Mouse (Mus musculus): ENCODE measurements around the gene Brcc3. TPM values are rescaled to one million over a fixed set of nuclear protein-coding genes. Genes with fewer than 3 reads are reported as not detected.
"Not testable (repeated sequence)": the region's sequence is repeated elsewhere in the genome, so short reads cannot be mapped to it uniquely, and the experiment has no call there.

The Brcc3 gene
- polyA plus RNA-seq, 1 experiment from 2014 or later, result 70.2 TPM

GRCm38 (mm10) chrX:75402668-75403067 lies 13.8 kb upstream of the Brcc3 start:
- Histone ChIP-seq H3K36me3 (ENCODE audit: control insufficient read depth, insufficient read depth, low read length) (0 out of 2 replicates have a peak, but pooled peaks cover 7% of the 10 kb centered on the region), H3K4me1 (replicated peaks; ENCODE audit: control insufficient read depth, insufficient read depth, low read length) (no peaks in the 10 kb centered on the region), H3K27ac (ENCODE audit: low read depth) (no peak overlapping the region), H3K4me3 (ENCODE audit: low read depth, low read length) (no peak overlapping the region), H3K9ac (ENCODE audit: low read length) (no peak overlapping the region), H3K9me3 (ENCODE audit: control insufficient read depth, low read length) (no peaks in the 10 kb centered on the region), H3K4me2 (ENCODE audit: low read length) (no peak overlapping the region), H3K27me3 (replicated peaks; ENCODE audit: control insufficient read depth, insufficient read depth, low read length) (no peaks in the 10 kb centered on the region)
- WGBS, result 77% methylated on average over 2 of the region's 2 CpGs
- no peak for DNase-seq (ENCODE audit: low spot score)
- ATAC-seq (replicated peaks; ENCODE audit: low FRiP score, low TSS enrichment, low read depth), result no peak

GRCm38 (mm10) chrX:75403350-75403749 lies 13.1 kb upstream of the Brcc3 start:
- DNase-seq (ENCODE audit: low spot score) (no peak), ATAC-seq (replicated peaks; ENCODE audit: low FRiP score, low TSS enrichment, low read depth) (no peak)
- Histone ChIP-seq H3K9me3 (ENCODE audit: control insufficient read depth, low read length) (no peaks in the 10 kb centered on the region), H3K4me2 (ENCODE audit: low read length) (no peak overlapping the region), H3K36me3 (ENCODE audit: control insufficient read depth, insufficient read depth, low read length) (0 out of 2 replicates have a peak, but pooled peaks cover 7% of the 10 kb centered on the region), H3K27ac (ENCODE audit: low read depth) (no peak overlapping the region), H3K4me1 (replicated peaks; ENCODE audit: control insufficient read depth, insufficient read depth, low read length) (no peaks in the 10 kb centered on the region), H3K9ac (ENCODE audit: low read length) (no peak overlapping the region), H3K27me3 (replicated peaks; ENCODE audit: control insufficient read depth, insufficient read depth, low read length) (no peaks in the 10 kb centered on the region), H3K4me3 (ENCODE audit: low read depth, low read length) (no peak overlapping the region)

- Histone ChIP-seq H3K9me3 (ENCODE audit: control insufficient read depth, low read length) (no peaks in the 10 kb centered on the region), H3K4me3 (ENCODE audit: low read depth, low read length) (no peak overlapping the region), H3K27me3 (replicated peaks; ENCODE audit: control insufficient read depth, insufficient read depth, low read length) (no peaks in the 10 kb centered on the region), H3K36me3 (ENCODE audit: control insufficient read depth, insufficient read depth, low read length) (no peaks in the 10 kb centered on the region), H3K9ac (ENCODE audit: low read length) (no peak overlapping the region), H3K4me1 (replicated peaks; ENCODE audit: control insufficient read depth, insufficient read depth, low read length) (no peaks in the 10 kb centered on the region), H3K4me2 (ENCODE audit: low read length) (no peak overlapping the region), H3K27ac (ENCODE audit: low read depth) (no peak overlapping the region)
- ATAC-seq (replicated peaks; ENCODE audit: low FRiP score, low TSS enrichment, low read depth) (no peak), DNase-seq (ENCODE audit: low spot score) (no peak)
- WGBS, result 95% methylated on average over 1 of the region's 1 CpGs
Measured at GRCm38 (mm10) chrX:75409711-75410110, 6.7 kb upstream of the Brcc3 start.

- Histone ChIP-seq H3K4me1 (replicated peaks; ENCODE audit: control insufficient read depth, insufficient read depth, low read length) (no peaks in the 10 kb centered on the region), H3K9me3 (ENCODE audit: control insufficient read depth, low read length) (no peaks in the 10 kb centered on the region), H3K4me3 (ENCODE audit: low read depth, low read length) (no peak overlapping the region)
Measured at GRCm38 (mm10) chrX:75454597-75454996, 38.2 kb downstream of the Brcc3 start.

GRCm38 (mm10) chrX:75475182-75475644 lies 58.8 kb downstream of the Brcc3 start:
- ATAC-seq (replicated peaks; ENCODE audit: low FRiP score, low TSS enrichment, low read depth) (peak; percentile 77), DNase-seq (ENCODE audit: low spot score) (peak; percentile 79)
- H3K9ac ChIP-seq (ENCODE audit: low read length), result peak overlapping the region; percentile 30

More at GRCm38 (mm10) chrX:75454597-75454996, 38.2 kb downstream of the Brcc3 start:
- H3K27me3 ChIP-seq (replicated peaks; ENCODE audit: control insufficient read depth, insufficient read depth, low read length), result no peaks in the 10 kb centered on the region
- ATAC-seq (replicated peaks; ENCODE audit: low FRiP score, low TSS enrichment, low read depth), result no peak
- no peak for DNase-seq (ENCODE audit: low spot score)
- peaks cover 19% of the 10 kb centered on the region; the same call in 1 of the 2 replicates for H3K36me3 ChIP-seq (ENCODE audit: control insufficient read depth, insufficient read depth, low read length)
- 80% methylated on average over 1 of the region's 1 CpGs for WGBS
- H3K4me2 ChIP-seq (ENCODE audit: low read length), result no peak overlapping the region
- no peak overlapping the region for H3K27ac ChIP-seq (ENCODE audit: low read depth)
- no peak overlapping the region for H3K9ac ChIP-seq (ENCODE audit: low read length)

GRCm38 (mm10) chrX:75489886-75490285 lies 73.5 kb downstream of the Brcc3 start:
- no peaks in the 10 kb centered on the region for H3K36me3 ChIP-seq (ENCODE audit: control insufficient read depth, insufficient read depth, low read length)
- H3K9ac ChIP-seq (ENCODE audit: low read length), result no peak overlapping the region
- no peak overlapping the region for H3K27ac ChIP-seq (ENCODE audit: low read depth)
- no peak for DNase-seq (ENCODE audit: low spot score)
- H3K27me3 ChIP-seq (replicated peaks; ENCODE audit: control insufficient read depth, insufficient read depth, low read length), result no peaks in the 10 kb centered on the region
- ATAC-seq (replicated peaks; ENCODE audit: low FRiP score, low TSS enrichment, low read depth), result no peak
- H3K9me3 ChIP-seq (ENCODE audit: control insufficient read depth, low read length), result no peaks in the 10 kb centered on the region
- no peak overlapping the region for H3K4me2 ChIP-seq (ENCODE audit: low read length)
- H3K4me3 ChIP-seq (ENCODE audit: low read depth, low read length), result no peak overlapping the region
- WGBS, result 75% methylated on average over 1 of the region's 1 CpGs
- no peaks in the 10 kb centered on the region for H3K4me1 ChIP-seq (replicated peaks; ENCODE audit: control insufficient read depth, insufficient read depth, low read length)

More at GRCm38 (mm10) chrX:75475182-75475644, 58.8 kb downstream of the Brcc3 start:
- H3K4me2 ChIP-seq (ENCODE audit: low read length), result peak overlapping the region; percentile 42
- H3K4me1 ChIP-seq (replicated peaks; ENCODE audit: control insufficient read depth, insufficient read depth, low read length); H3K27ac ChIP-seq (ENCODE audit: low read depth); H3K9me3 ChIP-seq (ENCODE audit: control insufficient read depth, low read length); H3K27me3 ChIP-seq (replicated peaks; ENCODE audit: control insufficient read depth, insufficient read depth, low read length); H3K36me3 ChIP-seq (ENCODE audit: control insufficient read depth, insufficient read depth, low read length): not testable (repeated sequence)
- peak overlapping the region; percentile 32 for H3K4me3 ChIP-seq (ENCODE audit: low read depth, low read length)
- 10% methylated on average over 37 of the region's 37 CpGs for WGBS

Other genes starting within 250 kb of the Brcc3 start
- 68.9 and 81.4 TPM in 2 replicates for gene Fundc2, start 34.2 kb upstream of the Brcc3 start, polyA plus RNA-seq (2014; fragmentation: Nextera tagmentation; extraction: Ambion mirVana)
- 1.6 and 1.8 TPM in 2 replicates for gene F8, start 34.0 kb upstream of the Brcc3 start, polyA plus RNA-seq (2014; fragmentation: Nextera tagmentation; extraction: Ambion mirVana)
- 23.7 and 24.3 TPM in 2 replicates for gene Cmc4, start within 50 bp of the Brcc3 start, polyA plus RNA-seq (2014; fragmentation: Nextera tagmentation; extraction: Ambion mirVana)
- 10.6 and 12.3 TPM in 2 replicates for gene Mtcp1, start within 50 bp of the Brcc3 start, polyA plus RNA-seq (2014; fragmentation: Nextera tagmentation; extraction: Ambion mirVana)
- 146 and 155 TPM in 2 replicates for gene Vbp1, start 97.7 kb downstream of the Brcc3 start, polyA plus RNA-seq (2014; fragmentation: Nextera tagmentation; extraction: Ambion mirVana)
- gene Rab39b, start 161.6 kb downstream of the Brcc3 start, polyA plus RNA-seq (2014; fragmentation: Nextera tagmentation; extraction: Ambion mirVana), result 1.7 and 2.2 TPM in 2 replicates

Measured in intestine, embryonic 14.5 days (tissue).